Mouse (Mus musculus) kidney, postnatal 0 days (tissue): Measurements from ENCODE around the gene Rnase11. TPM values are rescaled to one million over a fixed set of nuclear protein-coding genes. Genes with fewer than 3 reads are reported as not detected.

Source experiments
- ATAC-seq: fragments of 200-750 bp; cut with Nextera tagmentation; replicated peaks from 2 replicates; pipeline ENCODE4 v1.8.0; 2017; ENCODE audit warnings: low read depth, moderate number of reproducible peaks, moderate TSS enrichment, moderate library complexity; ENCODE audit not compliant: low FRiP score
- DNase-seq: peaks from one replicate; pipeline ENCODE4 v3.0.0-alpha.2; 2016; ENCODE audit warnings: low spot score
- H3K27ac ChIP-seq: fragments of 300-500 bp; sonication (generic); 2 replicates; pipeline ENCODE4 v1.5.1; 2014; ENCODE audit warnings: mild to moderate bottlenecking
- H3K27me3 ChIP-seq: fragments of 300-500 bp; sonication (generic); 2 replicates; pipeline ENCODE4 v1.6.1; 2014; ENCODE audit warnings: low read length, mixed read lengths; ENCODE audit not compliant: insufficient read depth
- H3K36me3 ChIP-seq: fragments of 300-500 bp; sonication (generic); 2 replicates; pipeline ENCODE4 v1.6.1; 2014; ENCODE audit warnings: low read length, mixed read lengths; ENCODE audit not compliant: insufficient read depth
- H3K4me1 ChIP-seq: fragments of 300-500 bp; sonication (generic); replicated peaks from 2 replicates; pipeline ENCODE4 v1.6.1; 2014; ENCODE audit warnings: antibody characterized with exemption, low read length, mixed read lengths; ENCODE audit not compliant: insufficient read depth
- H3K4me2 ChIP-seq: fragments of 300-500 bp; sonication (generic); 2 replicates; pipeline ENCODE4 v1.6.1; 2014; ENCODE audit warnings: mild to moderate bottlenecking, low read length, moderate library complexity, mixed read lengths
- H3K4me3 ChIP-seq: fragments of 300-500 bp; sonication (generic); replicated peaks from 2 replicates; pipeline ENCODE4 v1.5.1; 2014; ENCODE audit warnings: low read depth, low read length
- H3K9ac ChIP-seq: fragments of 300-500 bp; sonication (generic); 2 replicates; pipeline ENCODE4 v1.6.1; 2014; ENCODE audit warnings: low read depth, low read length
- H3K9me3 ChIP-seq: fragments of 300-500 bp; sonication (generic); replicated peaks from 2 replicates; pipeline ENCODE4 v1.6.1; 2016; ENCODE audit warnings: low read length, inconsistent platforms, mixed read lengths
- CTCF ChIP-seq: IDR thresholded peaks from 2 replicates; pipeline ENCODE4 v1.5.1; 2016; ENCODE audit warnings: antibody characterized with exemption, low read depth, mild to moderate bottlenecking, moderate library complexity
- WGBS: fragments of 180-500 bp; shearing (Covaris S2); extraction: QIAGEN DNeasy Blood & Tissue Kit; methylation state at CpG from one replicate; pipeline ENCODE4 v1.1.7; 2014; 5-methylcytosine and 5-hydroxymethylcytosine counted together
- polyA plus RNA-seq: library from polyadenylated mRNA; unstranded; fragments of >200 nt; fragmentation: Nextera tagmentation; extraction: Ambion mirVana; gene quantifications from 2 replicates; pipeline ENCODE4 v1.2.1, GENCODE M21; 2015

Gene Rnase11
- polyA plus RNA-seq, 1 experiment from 2014 or later: not detected

DNA sequence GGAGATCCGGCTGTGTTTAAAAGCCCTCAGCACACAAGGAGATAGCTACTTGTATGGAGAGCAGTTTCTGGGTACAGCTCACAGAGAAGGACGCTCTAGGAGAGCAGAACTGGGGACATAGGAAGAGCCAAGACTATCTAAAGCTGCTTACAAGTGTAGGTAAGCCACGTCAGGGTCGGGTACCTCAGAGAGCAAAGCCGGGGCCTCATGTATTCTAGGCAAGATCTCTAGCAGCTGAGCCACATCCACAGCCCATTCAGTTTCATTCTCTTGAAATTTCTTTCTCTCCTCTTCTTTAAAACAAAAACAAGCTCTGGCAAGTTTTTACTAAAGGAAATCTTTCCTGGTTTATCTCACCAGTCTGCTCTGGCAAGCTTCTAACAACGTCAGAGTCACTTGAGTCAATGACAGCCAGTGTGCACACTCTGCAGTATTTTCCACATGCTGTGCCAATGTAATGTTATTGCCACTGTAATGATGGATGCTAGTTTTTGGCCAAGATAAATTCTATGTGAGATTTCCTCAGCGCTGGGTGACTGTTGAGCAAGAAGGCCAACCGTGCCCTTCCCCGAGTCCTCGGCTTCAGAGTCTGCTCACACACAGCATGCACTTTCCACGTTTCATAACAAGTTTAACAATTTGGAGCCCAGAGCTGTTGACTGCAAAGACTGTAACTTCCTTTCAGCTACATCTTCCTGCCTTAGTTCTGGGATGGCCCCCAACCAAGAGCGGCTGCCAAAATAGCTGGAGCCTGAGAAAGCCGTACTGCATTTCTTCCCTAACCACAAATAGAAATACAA is 41.8 kb downstream of the Rnase11 start:
- Histone ChIP-seq H3K27ac (peak overlapping the region; percentile 19), H3K36me3 (no peaks in the 10 kb centered on the region), H3K9me3 (no peaks in the 10 kb centered on the region), H3K4me1 (no peaks in the 10 kb centered on the region), H3K27me3 (no peaks in the 10 kb centered on the region), H3K4me2 (no peak overlapping the region), H3K4me3 (no peak overlapping the region), H3K9ac (no peak overlapping the region)
- ATAC-seq (no peak), DNase-seq (peak; percentile 61)
- 64% methylated on average over 13 of the region's 13 CpGs for WGBS
- no peak for TF ChIP-seq CTCF

DNA sequence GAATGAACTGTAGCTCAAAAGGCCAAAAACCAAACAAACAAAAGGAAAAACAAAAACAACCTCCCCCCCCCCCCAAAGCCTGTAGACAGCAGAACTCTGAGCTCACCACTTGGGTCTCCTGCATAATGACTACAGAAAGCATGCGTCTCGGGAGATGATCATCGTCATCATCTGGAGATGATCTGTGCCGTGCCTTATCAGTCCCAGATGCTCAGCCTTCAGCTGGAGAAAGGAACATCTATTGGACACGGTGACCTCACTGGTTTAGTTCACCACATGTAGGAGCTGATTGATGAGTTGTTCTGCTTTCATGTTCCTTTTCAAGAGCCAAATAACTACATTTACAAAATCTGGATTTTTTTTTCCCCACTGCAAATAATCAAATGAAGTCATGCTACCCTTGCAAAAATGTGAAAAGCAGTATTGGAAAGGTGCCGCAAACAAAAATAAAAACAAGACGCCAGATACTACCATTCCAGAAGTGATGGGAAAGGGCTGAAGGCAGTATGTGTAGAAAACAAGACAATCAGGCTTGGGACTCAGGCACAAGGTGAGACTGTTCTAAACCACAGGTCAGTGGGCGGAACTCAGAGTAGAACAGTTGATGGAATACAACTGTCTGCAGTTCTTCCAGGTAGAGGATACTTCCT is 42.7 kb downstream of the Rnase11 start, which contains the start of gene Rnase10:
Gene Rnase10 (plus strand): TSS at position 600 of the 650 bp plus-strand sequence.
- Histone ChIP-seq H3K9ac (no peak within 1 kb of the TSS), H3K4me2 (no peak within 1 kb of the TSS), H3K4me1 (no peaks in the 10 kb centered on the region), H3K4me3 (no peak within 1 kb of the TSS), H3K36me3 (no peaks in the 10 kb centered on the region), H3K27ac (peak within 1 kb of the TSS; percentile 19), H3K27me3 (no peaks in the 10 kb centered on the region), H3K9me3 (no peaks in the 10 kb centered on the region)
- no peak for DNase-seq
- no peak for TF ChIP-seq CTCF
- ATAC-seq: no peak
- 89% methylated on average over 8 of the region's 8 CpGs for WGBS

Other genes starting within 250 kb of the Rnase11 start
- gene Ccnb1ip1, start 242.4 kb downstream of the Rnase11 start, polyA plus RNA-seq: not detected in 2 replicates
- gene Parp2, start 242.3 kb downstream of the Rnase11 start, polyA plus RNA-seq: 49.0 and 50.3 TPM in 2 replicates
- gene Tep1, start 179.6 kb downstream of the Rnase11 start, polyA plus RNA-seq: 8.4 and 10.9 TPM in 2 replicates
- 0.24 and 0.37 TPM in 2 replicates for gene Klhl33, start 152.7 kb downstream of the Rnase11 start, polyA plus RNA-seq
- 122 and 138 TPM in 2 replicates for gene Osgep, start 125.3 kb downstream of the Rnase11 start, polyA plus RNA-seq
- 211 and 212 TPM in 2 replicates for gene Apex1, start 125.2 kb downstream of the Rnase11 start, polyA plus RNA-seq
- 49.5 and 52.6 TPM in 2 replicates for gene Pip4p1, start 119.3 kb downstream of the Rnase11 start, polyA plus RNA-seq
- 78.5 and 81.0 TPM in 2 replicates for gene Pnp, start 119.1 kb downstream of the Rnase11 start, polyA plus RNA-seq
- not detected in 2 replicates for gene Gm49342, start 105.6 kb downstream of the Rnase11 start, polyA plus RNA-seq
- gene Pnp2, start 94.2 kb downstream of the Rnase11 start, polyA plus RNA-seq: 0.79 and 1.1 TPM in 2 replicates
- gene Rnase10, start 42.4 kb downstream of the Rnase11 start, polyA plus RNA-seq: 0.08 and 0.11 TPM in 2 replicates
- 0.11 TPM in 1 of 2 replicates, not detected in the other for gene Rnase9, start 8.3 kb downstream of the Rnase11 start, polyA plus RNA-seq
- gene Rnase12, start 7.5 kb upstream of the Rnase11 start, polyA plus RNA-seq: 10.3 and 11.1 TPM in 2 replicates
- not detected in 2 replicates for gene Olfr750, start 24.3 kb upstream of the Rnase11 start, polyA plus RNA-seq
- 41.4 and 48.2 TPM in 2 replicates for gene Rnase4, start 40.9 kb upstream of the Rnase11 start, polyA plus RNA-seq
- 6.7 and 7.5 TPM in 2 replicates for gene Ang, start 41.0 kb upstream of the Rnase11 start, polyA plus RNA-seq
- 2.0 and 2.8 TPM in 2 replicates for gene Eddm3b, start 64.3 kb upstream of the Rnase11 start, polyA plus RNA-seq
- gene Rnase6, start 73.7 kb upstream of the Rnase11 start, polyA plus RNA-seq: 0.83 and 1.4 TPM in 2 replicates
- gene Rnase1, start 96.6 kb upstream of the Rnase11 start, polyA plus RNA-seq: 0.51 and 1.0 TPM in 2 replicates
- gene Rnase2b, start 112.1 kb upstream of the Rnase11 start, polyA plus RNA-seq: not detected in 2 replicates
- not detected in 2 replicates for gene Ang2, start 149.0 kb upstream of the Rnase11 start, polyA plus RNA-seq
- not detected in 2 replicates for gene Ear14, start 153.2 kb upstream of the Rnase11 start, polyA plus RNA-seq
- not detected in 2 replicates for gene Rnase2a, start 205.9 kb upstream of the Rnase11 start, polyA plus RNA-seq